Mouse (Mus musculus): Measurements from ENCODE around the gene Uba52. TPM values are rescaled to one million over a fixed set of nuclear protein-coding genes. Genes with fewer than 3 reads are reported as not detected.

Gene Uba52
- total and polyA plus RNA-seq, 2 experiments, result 750 to 770 TPM

DNA sequence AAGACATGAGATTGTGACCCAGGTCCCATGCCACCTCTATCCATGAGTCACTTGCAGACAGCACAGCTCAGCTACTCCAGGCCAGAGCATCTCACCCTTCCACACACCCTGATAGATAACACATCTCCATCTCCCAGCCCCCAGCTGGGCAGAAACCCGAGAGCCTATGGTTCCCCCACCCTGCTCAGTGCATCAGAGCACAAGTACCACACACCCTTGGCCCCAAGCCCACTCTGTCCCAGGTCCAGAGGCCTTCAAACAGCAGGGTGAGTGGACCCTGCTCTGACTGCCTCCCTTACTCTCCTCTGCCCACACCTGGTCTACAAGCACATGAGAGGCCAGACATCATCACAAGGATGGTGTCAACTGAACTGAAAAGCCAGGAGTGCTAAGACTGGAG lies 42.7 kb downstream of the Uba52 start:
- H3K9ac ChIP-seq (ENCODE audit: low read depth, low read length), result no peak overlapping the region
- no peak overlapping the region for H3K4me3 ChIP-seq (ENCODE audit: insufficient read depth, low read depth, low read length)
- WGBS, result 56% methylated on average over 1 of the region's 1 CpGs
- peaks cover 21% of the 10 kb centered on the region for H3K4me1 ChIP-seq (ENCODE audit: control insufficient read depth, insufficient read depth, low read length)
- DNase-seq (ENCODE audit: extremely low read depth, low read depth, low spot score), result peak; percentile 15
- TF ChIP-seq POLR2A (IDR thresholded peaks at IDR 0.05; ENCODE audit: extremely low read depth, insufficient read depth, low read length) (no peak), CTCF (IDR thresholded peaks at IDR 0.05; ENCODE audit: low read depth, low read length) (no peak)
- H3K79me2 ChIP-seq (ENCODE audit: control insufficient read depth, insufficient read depth, low read length), result peaks cover 4% of the 10 kb centered on the region; the same call in 1 of the 2 replicates
- no peaks in the 10 kb centered on the region for H3K27me3 ChIP-seq (ENCODE audit: control insufficient read depth, insufficient read depth, low read length)
- no peak overlapping the region for H3K27ac ChIP-seq (replicated peaks; ENCODE audit: insufficient read depth, low read depth, low read length)
- no peaks in the 10 kb centered on the region for H3K36me3 ChIP-seq (ENCODE audit: control insufficient read depth, insufficient read depth, low read length)

GRCm38 (mm10) chr8:70467229-70467725 lies 43.3 kb downstream of the Uba52 start:
- H3K36me3 ChIP-seq (ENCODE audit: control insufficient read depth, insufficient read depth, low read length), result no peaks in the 10 kb centered on the region
- DNase-seq (ENCODE audit: extremely low read depth, low read depth, low spot score), result peak; percentile 71
- no peaks in the 10 kb centered on the region for H3K27me3 ChIP-seq (ENCODE audit: control insufficient read depth, insufficient read depth, low read length)
- TF ChIP-seq CTCF (IDR thresholded peaks at IDR 0.05; ENCODE audit: low read depth, low read length) (no peak), POLR2A (IDR thresholded peaks at IDR 0.05; ENCODE audit: extremely low read depth, insufficient read depth, low read length) (no peak)
- no peak overlapping the region for H3K4me3 ChIP-seq (ENCODE audit: insufficient read depth, low read depth, low read length)
- no peak overlapping the region for H3K9ac ChIP-seq (ENCODE audit: low read depth, low read length)
- peaks cover 4% of the 10 kb centered on the region; the same call in 1 of the 2 replicates for H3K79me2 ChIP-seq (ENCODE audit: control insufficient read depth, insufficient read depth, low read length)
- H3K27ac ChIP-seq (replicated peaks; ENCODE audit: insufficient read depth, low read depth, low read length), result no peak overlapping the region
- peaks cover 21% of the 10 kb centered on the region for H3K4me1 ChIP-seq (ENCODE audit: control insufficient read depth, insufficient read depth, low read length)
- whole genome bisulfite sequencing, result 39% methylated on average over 5 of the region's 5 CpGs

GRCm38 (mm10) chr8:70466771-70467170 lies 43.8 kb downstream of the Uba52 start:
- Histone ChIP-seq H3K9ac (ENCODE audit: low read depth, low read length) (no peak overlapping the region), H3K27ac (replicated peaks; ENCODE audit: insufficient read depth, low read depth, low read length) (no peak overlapping the region), H3K27me3 (ENCODE audit: control insufficient read depth, insufficient read depth, low read length) (no peaks in the 10 kb centered on the region), H3K4me3 (ENCODE audit: insufficient read depth, low read depth, low read length) (no peak overlapping the region), H3K4me1 (ENCODE audit: control insufficient read depth, insufficient read depth, low read length) (peaks cover 21% of the 10 kb centered on the region), H3K79me2 (ENCODE audit: control insufficient read depth, insufficient read depth, low read length) (peaks cover 4% of the 10 kb centered on the region; the same call in 1 of the 2 replicates), H3K36me3 (ENCODE audit: control insufficient read depth, insufficient read depth, low read length) (no peaks in the 10 kb centered on the region)
- TF ChIP-seq POLR2A (IDR thresholded peaks at IDR 0.05; ENCODE audit: extremely low read depth, insufficient read depth, low read length) (no peak), CTCF (IDR thresholded peaks at IDR 0.05; ENCODE audit: low read depth, low read length) (no peak)
- WGBS, result 65% methylated on average over 11 of the region's 11 CpGs
- DNase-seq (ENCODE audit: extremely low read depth, low read depth, low spot score), result no peak

DNA sequence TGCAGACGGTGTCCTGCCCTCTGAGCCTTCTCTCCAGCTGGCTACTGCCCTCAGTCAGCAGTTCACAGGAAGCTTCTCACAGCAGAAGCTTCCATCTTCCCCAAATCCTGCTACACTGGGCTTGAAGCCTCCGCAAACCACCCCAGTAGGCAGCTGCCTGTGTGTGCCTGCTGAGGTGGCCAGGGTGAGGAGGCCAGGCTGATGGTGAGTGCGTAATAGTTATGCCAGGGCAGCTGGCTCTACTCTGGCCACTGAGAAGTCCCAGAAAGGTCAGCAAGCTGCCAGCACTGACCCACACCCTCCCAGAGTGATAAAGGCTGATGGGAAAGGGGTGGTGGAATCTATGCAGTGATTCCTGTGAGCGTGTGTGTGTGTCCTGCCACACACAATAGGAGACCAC lies 44.3 kb downstream of the Uba52 start:
- Histone ChIP-seq H3K4me1 (ENCODE audit: control insufficient read depth, insufficient read depth, low read length) (peaks cover 21% of the 10 kb centered on the region), H3K4me3 (ENCODE audit: insufficient read depth, low read depth, low read length) (no peak overlapping the region), H3K27me3 (ENCODE audit: control insufficient read depth, insufficient read depth, low read length) (no peaks in the 10 kb centered on the region), H3K27ac (replicated peaks; ENCODE audit: insufficient read depth, low read depth, low read length) (no peak overlapping the region), H3K36me3 (ENCODE audit: control insufficient read depth, insufficient read depth, low read length) (no peaks in the 10 kb centered on the region), H3K79me2 (ENCODE audit: control insufficient read depth, insufficient read depth, low read length) (peaks cover 4% of the 10 kb centered on the region; the same call in 1 of the 2 replicates), H3K9ac (ENCODE audit: low read depth, low read length) (no peak overlapping the region)
- TF ChIP-seq POLR2A (IDR thresholded peaks at IDR 0.05; ENCODE audit: extremely low read depth, insufficient read depth, low read length), result no peak
- TF ChIP-seq CTCF (IDR thresholded peaks at IDR 0.05; ENCODE audit: low read depth, low read length), result no peak
- WGBS, result 62% methylated on average over 4 of the region's 4 CpGs
- no peak for DNase-seq (ENCODE audit: extremely low read depth, low read depth, low spot score)

DNA sequence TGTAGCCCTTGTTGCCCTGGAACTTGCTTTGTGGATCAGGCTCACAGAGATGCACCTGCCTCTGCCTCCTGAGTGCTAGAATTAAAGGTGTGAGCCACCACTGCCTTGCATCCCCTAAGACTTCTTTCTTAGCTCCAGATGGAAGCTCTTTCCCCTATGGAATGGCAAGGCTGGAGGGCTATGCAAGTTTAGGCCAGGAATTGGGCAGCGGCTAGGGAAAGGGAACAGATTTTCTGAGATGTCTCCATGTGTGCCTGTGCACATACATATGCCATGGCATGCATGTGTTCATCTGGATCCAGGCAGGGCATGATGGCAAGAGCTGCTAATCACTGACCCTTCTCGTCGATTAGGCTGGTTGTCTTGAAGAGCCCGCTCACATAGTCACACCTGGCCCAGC lies 44.9 kb downstream of the Uba52 start:
- WGBS, result 99% methylated on average over 4 of the region's 4 CpGs
- H3K36me3 ChIP-seq (ENCODE audit: control insufficient read depth, insufficient read depth, low read length), result no peaks in the 10 kb centered on the region
- no peak overlapping the region for H3K9ac ChIP-seq (ENCODE audit: low read depth, low read length)
- H3K27ac ChIP-seq (replicated peaks; ENCODE audit: insufficient read depth, low read depth, low read length), result no peak overlapping the region
- no peaks in the 10 kb centered on the region for H3K27me3 ChIP-seq (ENCODE audit: control insufficient read depth, insufficient read depth, low read length)
- no peak for TF ChIP-seq CTCF (IDR thresholded peaks at IDR 0.05; ENCODE audit: low read depth, low read length)
- no peak for TF ChIP-seq POLR2A (IDR thresholded peaks at IDR 0.05; ENCODE audit: extremely low read depth, insufficient read depth, low read length)
- no peak for DNase-seq (ENCODE audit: extremely low read depth, low read depth, low spot score)
- H3K4me1 ChIP-seq (ENCODE audit: control insufficient read depth, insufficient read depth, low read length), result peaks cover 21% of the 10 kb centered on the region
- peaks cover 4% of the 10 kb centered on the region; the same call in 1 of the 2 replicates for H3K79me2 ChIP-seq (ENCODE audit: control insufficient read depth, insufficient read depth, low read length)
- no peak overlapping the region for H3K4me3 ChIP-seq (ENCODE audit: insufficient read depth, low read depth, low read length)

- Histone ChIP-seq H3K27ac (replicated peaks; ENCODE audit: insufficient read depth, low read depth, low read length) (no peak overlapping the region), H3K79me2 (ENCODE audit: control insufficient read depth, insufficient read depth, low read length) (peaks cover 4% of the 10 kb centered on the region; the same call in 1 of the 2 replicates), H3K4me3 (ENCODE audit: insufficient read depth, low read depth, low read length) (no peak overlapping the region), H3K4me1 (ENCODE audit: control insufficient read depth, insufficient read depth, low read length) (peaks cover 12% of the 10 kb centered on the region), H3K27me3 (ENCODE audit: control insufficient read depth, insufficient read depth, low read length) (no peaks in the 10 kb centered on the region), H3K9ac (ENCODE audit: low read depth, low read length) (no peak overlapping the region), H3K36me3 (ENCODE audit: control insufficient read depth, insufficient read depth, low read length) (no peaks in the 10 kb centered on the region)
- TF ChIP-seq CTCF (IDR thresholded peaks at IDR 0.05; ENCODE audit: low read depth, low read length) (no peak), POLR2A (IDR thresholded peaks at IDR 0.05; ENCODE audit: extremely low read depth, insufficient read depth, low read length) (no peak)
- DNase-seq (ENCODE audit: extremely low read depth, low read depth, low spot score), result no peak
- WGBS, result 95% methylated on average over 6 of the region's 6 CpGs
Measured at GRCm38 (mm10) chr8:70464162-70464561, 46.4 kb downstream of the Uba52 start.

Data from liver, adult 2 months (tissue).